Mouse (Mus musculus) gastrocnemius, postnatal 25 days (tissue): ENCODE measurements around the gene Mettl27. TPM values are rescaled to one million over a fixed set of nuclear protein-coding genes. Genes with fewer than 3 reads are reported as not detected.
"Not testable (repeated sequence)": the region's sequence is repeated elsewhere in the genome, so short reads cannot be mapped to it uniquely, and the experiment has no call there.

Experiments
- DNase-seq: peaks from one replicate; pipeline ENCODE4 v3.0.0; 2022
- total RNA-seq, 2 experiments: library from RNA; stranded (reverse); gene quantifications; 1 replicate in 1 of 2; 2 replicates in 1 of 2; pipeline ENCODE4 v1.2.3; 2021

Gene Mettl27
- total RNA-seq, 2 experiments from 2014 or later: 4.0 to 5.2 TPM

- DNase-seq: no peak
Measured at GRCm38 (mm10) chr5:134920106-134920687, 12.0 kb upstream of the Mettl27 start.

GRCm38 (mm10) chr5:134921106-134921505, 11.1 kb upstream of the Mettl27 start:
- DNase-seq: no peak

- no peak for DNase-seq
Measured at GRCm38 (mm10) chr5:134923141-134923540, 9.0 kb upstream of the Mettl27 start.

GRCm38 (mm10) chr5:134926726-134927125, 5.4 kb upstream of the Mettl27 start:
- DNase-seq: no peak

- no peak for DNase-seq
Measured at GRCm38 (mm10) chr5:134929988-134930387, 2.2 kb upstream of the Mettl27 start.

GRCm38 (mm10) chr5:134932903-134933276, 722 bp downstream of the Mettl27 start:
- DNase-seq: peak; percentile 20

GRCm38 (mm10) chr5:134933281-134933680, 1.1 kb downstream of the Mettl27 start:
- DNase-seq: no peak

- not testable (repeated sequence) for DNase-seq
Measured at GRCm38 (mm10) chr5:134933686-134934085, 1.5 kb downstream of the Mettl27 start.

GRCm38 (mm10) chr5:134934666-134935065, 2.5 kb downstream of the Mettl27 start:
- DNase-seq: no peak

GRCm38 (mm10) chr5:134936051-134936450, 3.9 kb downstream of the Mettl27 start:
- DNase-seq: no peak

GRCm38 (mm10) chr5:134936626-134937185, 4.5 kb downstream of the Mettl27 start:
- no peak for DNase-seq

- DNase-seq: no peak
Measured at GRCm38 (mm10) chr5:134939069-134939468, 6.9 kb downstream of the Mettl27 start.

- DNase-seq: not testable (repeated sequence)
Measured at GRCm38 (mm10) chr5:134939554-134939953, 7.4 kb downstream of the Mettl27 start.

- no peak for DNase-seq
Measured at GRCm38 (mm10) chr5:134941472-134942209, 9.5 kb downstream of the Mettl27 start.

GRCm38 (mm10) chr5:134942740-134943139, 10.6 kb downstream of the Mettl27 start:
- DNase-seq: no peak

GRCm38 (mm10) chr5:134944179-134944578, 12.0 kb downstream of the Mettl27 start:
- no peak for DNase-seq

GRCm38 (mm10) chr5:134945266-134945959, 13.2 kb downstream of the Mettl27 start:
- no peak for DNase-seq

- no peak for DNase-seq
Measured at GRCm38 (mm10) chr5:134946063-134946856, 14.1 kb downstream of the Mettl27 start.

GRCm38 (mm10) chr5:134946857-134947255, 14.7 kb downstream of the Mettl27 start, which contains the start of gene Cldn4:
Gene Cldn4 (minus strand): TSS chr5:134946934.
- no peak for DNase-seq

GRCm38 (mm10) chr5:134947420-134948084, 15.4 kb downstream of the Mettl27 start:
- DNase-seq: no peak

- DNase-seq: no peak
Measured at GRCm38 (mm10) chr5:134948085-134948439, 15.9 kb downstream of the Mettl27 start.
